Mouse (Mus musculus) layer of hippocampus, adult 2 months (tissue): ENCODE results near the gene Hdac10. TPM values are rescaled to one million over a fixed set of nuclear protein-coding genes. Genes with fewer than 3 reads are reported as not detected.

ENCODE experiments used
- DNase-seq, 2 experiments: peaks; one replicate each; pipeline ENCODE4 v3.0.0; 2022; ENCODE audit warnings: low spot score in 2 of 2
- H3K27ac ChIP-seq: fragments of 200-600 bp; 2 replicates; pipeline ENCODE4 v1.8.1; 2022
- H3K4me3 ChIP-seq: fragments of 200-600 bp; 2 replicates; pipeline ENCODE4 v1.8.1; 2022; ENCODE audit warnings: mild to moderate bottlenecking
- CTCF ChIP-seq: fragments of 200-600 bp; conservative IDR thresholded peaks from 2 replicates; pipeline ENCODE4 v1.8.1; 2022; ENCODE audit warnings: antibody characterized with exemption, mild to moderate bottlenecking, moderate library complexity
- total RNA-seq, 2 experiments: library from RNA; stranded (reverse); gene quantifications; 2 replicates each; pipeline ENCODE4 v1.2.3; 2021

The Hdac10 gene
- total RNA-seq, 2 experiments from 2014 or later, result 16.3 to 17.9 TPM

- DNase-seq, result no peak
- Histone ChIP-seq H3K27ac (no peak overlapping the region), H3K4me3 (no peak overlapping the region)
- no peak for TF ChIP-seq CTCF
Measured at GRCm38 (mm10) chr15:89126622-89127021, 1.9 kb downstream of the Hdac10 start.

DNA sequence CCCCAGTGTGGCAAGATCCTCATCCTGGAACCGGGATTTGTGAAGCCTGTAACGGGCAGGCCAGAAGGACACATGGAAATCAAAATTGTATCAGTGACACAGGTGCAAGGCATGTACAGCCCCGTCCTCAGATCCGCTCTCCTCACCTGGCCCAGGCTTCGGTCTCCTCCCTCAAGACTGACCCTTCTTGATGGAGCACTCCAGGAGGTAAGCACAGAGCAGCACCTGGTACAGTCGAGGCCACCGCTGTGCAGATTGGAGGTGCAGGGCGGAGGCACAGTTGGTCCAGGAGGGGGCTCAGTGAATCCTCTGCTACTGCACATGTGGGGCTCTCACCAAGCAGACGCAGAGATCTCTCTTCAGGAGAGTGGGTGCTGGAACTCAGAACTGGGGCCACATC, 3.1 kb downstream of the Hdac10 start:
- Histone ChIP-seq H3K27ac (no peak overlapping the region), H3K4me3 (no peak overlapping the region)
- no peak for DNase-seq
- no peak for TF ChIP-seq CTCF

GRCm38 (mm10) chr15:89124312-89124711, 4.2 kb downstream of the Hdac10 start:
- no peak overlapping the region for H3K27ac ChIP-seq
- no peak for TF ChIP-seq CTCF

GRCm38 (mm10) chr15:89123595-89123994, 4.9 kb downstream of the Hdac10 start:
- peak; percentile 71 for TF ChIP-seq CTCF
- peak overlapping the region; percentile 64 for H3K4me3 ChIP-seq
- DNase-seq, result peak; percentile 37 to 62
- peak overlapping the region; percentile 90 for H3K27ac ChIP-seq

More at GRCm38 (mm10) chr15:89124312-89124711, 4.2 kb downstream of the Hdac10 start:
- no peak for DNase-seq
- H3K4me3 ChIP-seq, result no peak overlapping the region

DNA sequence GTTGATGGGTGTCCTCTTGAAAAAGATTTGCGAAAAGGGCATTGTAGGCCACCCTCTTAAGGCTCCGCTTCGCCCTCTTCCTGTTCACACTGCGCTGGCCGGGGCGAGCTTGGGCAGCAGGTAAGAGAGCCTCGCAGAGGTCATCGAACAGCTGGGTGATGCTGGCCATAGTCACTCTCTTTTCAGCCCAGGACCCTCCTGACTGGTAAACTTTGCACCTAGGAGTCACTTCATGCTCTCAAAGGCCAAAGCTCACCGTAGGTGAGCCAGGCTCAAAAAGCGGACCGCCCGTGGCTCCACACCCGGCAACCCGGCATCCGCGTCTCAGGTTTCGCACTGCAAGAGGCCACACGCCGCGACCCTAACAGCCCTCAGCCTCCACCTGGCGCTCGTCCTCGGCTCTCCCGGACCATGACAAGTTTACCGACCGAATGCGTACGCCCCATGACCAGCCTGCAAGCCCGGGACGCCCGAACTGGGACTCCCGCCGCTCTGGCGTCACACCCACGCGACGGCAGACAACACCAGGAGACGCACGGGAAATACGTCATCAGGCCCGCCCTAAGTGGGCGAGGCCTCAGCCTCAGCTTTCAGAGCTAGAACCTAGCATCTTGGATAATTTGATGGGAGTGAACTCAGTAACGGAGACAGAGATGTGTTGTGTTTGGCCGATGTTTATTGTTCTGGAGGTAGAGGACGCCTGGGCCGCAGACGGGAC, 5.7 kb downstream of the Hdac10 start, which contains the start of gene Tubgcp6:
Tubgcp6 (minus strand) TSS at position 464 of the 718 bp plus-strand sequence.
- no peak for TF ChIP-seq CTCF
- peak within 1 kb of the TSS; percentile 90 for H3K27ac ChIP-seq
- peak within 1 kb of the TSS; percentile 64 for H3K4me3 ChIP-seq
- peak; percentile 95 to 96 for DNase-seq

DNA sequence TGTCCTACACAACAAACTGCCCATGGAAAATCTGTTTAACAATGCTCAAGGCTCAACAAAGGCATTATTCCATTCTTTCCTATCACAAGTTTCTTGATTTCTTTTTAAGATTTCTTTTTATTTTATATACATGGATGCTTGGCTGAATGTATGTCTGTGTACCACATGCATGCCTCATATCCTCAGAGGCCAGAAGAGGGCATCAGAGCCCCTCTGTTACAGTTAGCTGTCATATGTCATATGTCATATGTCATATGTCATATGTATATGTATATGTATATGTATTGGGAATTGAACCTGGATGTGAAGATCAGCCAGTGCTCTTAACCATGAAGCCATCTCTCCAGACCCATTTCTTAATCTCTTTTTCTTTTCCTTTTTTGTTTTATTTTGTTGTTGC, 10.5 kb downstream of the Hdac10 start:
- no peak for DNase-seq
- peak; percentile 65 for TF ChIP-seq CTCF
- Histone ChIP-seq H3K27ac (no peak overlapping the region), H3K4me3 (no peak overlapping the region)

GRCm38 (mm10) chr15:89110147-89110546, 18.4 kb downstream of the Hdac10 start:
- Histone ChIP-seq H3K4me3 (no peak overlapping the region), H3K27ac (no peak overlapping the region)
- DNase-seq, result no peak
- peak; percentile 44 for TF ChIP-seq CTCF

- no peak for DNase-seq
- H3K27ac ChIP-seq, result no peak overlapping the region
- H3K4me3 ChIP-seq, result no peak overlapping the region
- no peak for TF ChIP-seq CTCF
Measured at GRCm38 (mm10) chr15:89106976-89107375, 21.5 kb downstream of the Hdac10 start.

GRCm38 (mm10) chr15:89106073-89106472, 22.4 kb downstream of the Hdac10 start:
- Histone ChIP-seq H3K27ac (peak overlapping the region; percentile 46; the same call in 1 of the 2 replicates), H3K4me3 (no peak overlapping the region)
- no peak for TF ChIP-seq CTCF
- no peak for DNase-seq

DNA sequence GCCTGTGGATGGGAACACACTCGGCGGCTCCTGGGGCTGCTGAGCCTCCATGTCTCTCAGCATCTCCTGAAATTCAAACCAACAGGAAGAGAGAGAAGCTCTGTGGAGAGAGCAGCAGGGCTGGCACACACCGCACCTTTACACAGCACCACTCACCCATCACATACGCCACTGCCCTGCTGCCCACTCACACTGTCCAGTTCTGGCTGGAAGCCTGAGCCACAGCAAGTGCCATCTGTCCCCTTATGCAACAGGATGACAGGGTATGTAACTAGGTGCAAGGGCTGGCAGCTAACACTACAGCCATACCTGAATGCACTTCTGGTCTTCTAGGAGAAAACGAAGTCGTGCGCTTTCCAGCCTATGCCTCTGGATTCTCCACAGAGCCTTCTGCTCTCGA, 24.1 kb downstream of the Hdac10 start:
- H3K4me3 ChIP-seq, result no peak overlapping the region
- H3K27ac ChIP-seq, result no peak overlapping the region
- TF ChIP-seq CTCF, result no peak
- no peak for DNase-seq

DNA sequence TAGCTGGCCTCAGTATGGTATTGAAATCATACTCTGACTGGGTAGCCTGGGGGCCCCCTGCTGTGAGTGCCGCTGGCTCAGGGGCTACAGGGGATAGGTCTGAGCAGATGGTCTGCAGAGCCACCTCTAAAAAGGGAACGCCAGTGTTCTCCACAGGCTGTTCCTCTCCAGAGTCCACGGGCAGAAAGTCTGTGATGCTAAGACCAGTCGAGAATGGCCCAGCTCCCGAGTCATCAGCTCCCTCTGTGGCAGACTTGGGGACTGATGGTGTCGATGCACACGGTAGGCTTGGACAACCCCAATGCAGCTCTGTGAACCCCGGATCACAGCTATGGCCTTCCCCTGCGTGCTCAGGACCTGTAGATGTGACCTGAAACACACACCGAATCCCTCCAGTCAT, 24.6 kb downstream of the Hdac10 start:
- no peak overlapping the region for H3K4me3 ChIP-seq
- H3K27ac ChIP-seq, result no peak overlapping the region
- no peak for DNase-seq
- peak; percentile 29 for TF ChIP-seq CTCF

DNA sequence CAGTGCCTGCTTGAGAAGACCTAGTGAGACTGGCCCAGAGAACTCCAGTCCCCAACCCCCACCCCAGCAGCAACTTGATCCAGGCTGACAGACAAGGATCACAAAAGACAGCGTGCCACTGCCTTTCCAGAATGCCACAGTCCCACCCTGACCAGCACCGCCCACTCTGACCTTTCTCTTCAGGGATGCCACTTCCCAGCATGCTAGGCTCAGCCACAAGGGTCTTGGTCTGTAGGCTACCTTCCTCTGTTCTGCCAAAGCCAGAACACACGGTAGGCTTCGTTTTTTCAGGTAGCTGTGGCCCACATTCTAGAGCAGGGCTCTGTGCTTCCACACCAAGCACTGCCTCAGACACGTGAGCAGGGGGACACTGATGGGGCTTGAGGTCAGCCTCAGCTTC, 25.9 kb downstream of the Hdac10 start:
- DNase-seq, result no peak
- Histone ChIP-seq H3K4me3 (no peak overlapping the region), H3K27ac (no peak overlapping the region)
- no peak for TF ChIP-seq CTCF

GRCm38 (mm10) chr15:89100823-89101222, 27.7 kb downstream of the Hdac10 start:
- no peak for TF ChIP-seq CTCF
- no peak overlapping the region for H3K4me3 ChIP-seq
- H3K27ac ChIP-seq, result no peak overlapping the region
- DNase-seq, result no peak

GRCm38 (mm10) chr15:89098616-89099015, 29.9 kb downstream of the Hdac10 start:
- Histone ChIP-seq H3K27ac (no peak overlapping the region), H3K4me3 (no peak overlapping the region)
- no peak for DNase-seq
- TF ChIP-seq CTCF, result no peak

DNA sequence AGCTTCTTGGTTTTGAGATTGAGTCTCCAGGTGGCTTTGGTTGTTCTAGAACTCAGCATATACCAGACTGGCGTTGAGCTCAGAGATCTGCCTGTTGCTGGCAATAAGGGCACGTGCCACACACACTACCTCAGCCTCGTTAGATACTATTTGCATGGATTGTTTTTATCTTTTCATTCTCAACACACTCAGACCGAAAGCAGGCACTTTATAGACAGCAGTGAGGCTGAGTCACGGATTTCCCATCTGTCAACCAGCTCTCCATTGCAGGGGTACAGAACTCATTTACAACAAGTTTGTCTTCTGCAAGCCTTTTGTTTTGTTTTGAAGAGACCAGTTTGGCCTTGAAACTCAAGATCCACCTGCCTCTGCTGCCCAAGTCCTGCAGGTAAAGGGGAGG, 31.1 kb downstream of the Hdac10 start:
- no peak for TF ChIP-seq CTCF
- H3K4me3 ChIP-seq, result no peak overlapping the region
- H3K27ac ChIP-seq, result peak overlapping the region; percentile 32; the same call in 1 of the 2 replicates
- peak in 1 of 2 experiments; percentile 66 for DNase-seq
